Mouse (Mus musculus) bone marrow macrophage, adult 2 months (primary cell): Measurements from ENCODE around the gene Itpr1.

Experiments
- CTCF ChIP-seq: IDR thresholded peaks from 2 replicates; pipeline ENCODE4 v1.5.1; 2012; ENCODE audit warnings: low read depth, mild to moderate bottlenecking, low read length, moderate library complexity
- POLR2A ChIP-seq: IDR thresholded peaks from 2 replicates; pipeline ENCODE4 v1.6.1; 2012; ENCODE audit warnings: mild to moderate bottlenecking, low read depth, low read length, borderline replicate concordance

- TF ChIP-seq POLR2A (no peak), CTCF (no peak)
These were observed 44.2 kb upstream of the Itpr1 start for GRCm38 (mm10) chr6:108168723-108169122.
